Mouse (Mus musculus) heart, embryonic 13.5 days (tissue): Measurements from ENCODE around the gene Ptprm. TPM values are rescaled to one million over a fixed set of nuclear protein-coding genes. Genes with fewer than 3 reads are reported as not detected.

Experiments
- ATAC-seq: fragments of 200-750 bp; cut with Nextera tagmentation; 2 replicates; pipeline ENCODE4 v1.8.0; 2017; ENCODE audit warnings: moderate TSS enrichment; ENCODE audit not compliant: insufficient number of reproducible peaks, low FRiP score, low TSS enrichment; ENCODE audit errors: extremely low read depth
- H3K27ac ChIP-seq: fragments of 300-500 bp; sonication (generic); replicated peaks from 2 replicates; pipeline ENCODE4 v1.5.1; 2015; ENCODE audit warnings: moderate library complexity, mild to moderate bottlenecking, inconsistent platforms
- H3K27me3 ChIP-seq: fragments of 300-500 bp; sonication (generic); replicated peaks from 2 replicates; pipeline ENCODE4 v1.6.1; 2015; ENCODE audit warnings: mild to moderate bottlenecking, inconsistent platforms
- H3K36me3 ChIP-seq: fragments of 300-500 bp; sonication (generic); 2 replicates; pipeline ENCODE4 v1.6.1; 2015; ENCODE audit warnings: mild to moderate bottlenecking, inconsistent platforms
- H3K4me1 ChIP-seq: fragments of 300-500 bp; sonication (generic); 2 replicates; pipeline ENCODE4 v1.6.1; 2015; ENCODE audit warnings: inconsistent platforms
- H3K4me2 ChIP-seq: fragments of 300-500 bp; sonication (generic); 2 replicates; pipeline ENCODE4 v1.6.1; 2015; ENCODE audit warnings: inconsistent platforms, mild to moderate bottlenecking, moderate library complexity
- H3K4me3 ChIP-seq: fragments of 300-500 bp; sonication (generic); 2 replicates; pipeline ENCODE4 v1.5.1; 2015; ENCODE audit warnings: moderate library complexity, mild to moderate bottlenecking, inconsistent platforms
- H3K9ac ChIP-seq: fragments of 300-500 bp; sonication (generic); 2 replicates; pipeline ENCODE4 v1.6.1; 2015; ENCODE audit warnings: inconsistent platforms, mild to moderate bottlenecking, moderate library complexity
- H3K9me3 ChIP-seq: fragments of 300-500 bp; sonication (generic); 2 replicates; pipeline ENCODE4 v1.6.1; 2016; ENCODE audit warnings: inconsistent platforms
- WGBS: fragments of 180-500 bp; shearing (Covaris S2); methylation state at CpG from one replicate; pipeline ENCODE4 v1.1.7; 2015; ENCODE audit warnings: mixed read lengths; 5-methylcytosine and 5-hydroxymethylcytosine counted together
- polyA plus RNA-seq: library from polyadenylated mRNA; unstranded; fragments of >200 nt; fragmentation: Nextera tagmentation; extraction: Ambion mirVana; gene quantifications from 2 replicates; pipeline ENCODE4 v1.2.1, GENCODE M21; 2015

Gene Ptprm
- polyA plus RNA-seq, 1 experiment from 2014 or later = 12.7 TPM

- Histone ChIP-seq H3K27ac (no peak overlapping the region), H3K9ac (no peak overlapping the region), H3K27me3 (no peaks in the 10 kb centered on the region), H3K9me3 (no peaks in the 10 kb centered on the region), H3K36me3 (no peaks in the 10 kb centered on the region), H3K4me1 (peaks cover 17% of the 10 kb centered on the region), H3K4me3 (no peak overlapping the region), H3K4me2 (no peak overlapping the region)
- WGBS = 63% methylated on average over 8 of the region's 8 CpGs
- no peak for ATAC-seq
Measured at GRCm38 (mm10) chr17:67209676-67210344, 144.4 kb downstream of the Ptprm start.

DNA sequence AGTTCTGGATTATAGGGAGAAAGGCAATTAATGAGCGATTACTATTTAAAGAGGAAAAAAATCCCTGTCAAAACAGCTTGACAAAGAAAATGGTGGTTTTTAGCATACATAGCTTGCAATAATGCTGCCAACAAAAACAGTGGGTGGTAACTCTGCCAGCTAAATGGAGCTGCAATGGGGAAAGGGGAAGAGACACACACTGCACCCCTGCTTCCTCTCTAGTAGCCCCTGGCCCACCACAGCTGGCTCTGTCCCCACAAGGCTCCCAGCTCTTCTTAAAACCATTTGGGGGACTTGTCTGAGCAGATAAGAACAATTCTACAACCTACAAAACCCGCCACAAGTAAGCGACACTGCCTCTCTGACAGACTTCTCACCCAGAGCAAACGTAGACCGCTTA, 145.7 kb downstream of the Ptprm start:
- no peaks in the 10 kb centered on the region for H3K9me3 ChIP-seq
- 65% methylated on average over 5 of the region's 5 CpGs for WGBS
- H3K4me3 ChIP-seq = no peak overlapping the region
- no peak for ATAC-seq
- H3K9ac ChIP-seq = no peak overlapping the region
- H3K4me1 ChIP-seq = peaks cover 9% of the 10 kb centered on the region
- no peak overlapping the region for H3K4me2 ChIP-seq
- H3K36me3 ChIP-seq = no peaks in the 10 kb centered on the region
- H3K27me3 ChIP-seq = no peaks in the 10 kb centered on the region
- no peak overlapping the region for H3K27ac ChIP-seq

DNA sequence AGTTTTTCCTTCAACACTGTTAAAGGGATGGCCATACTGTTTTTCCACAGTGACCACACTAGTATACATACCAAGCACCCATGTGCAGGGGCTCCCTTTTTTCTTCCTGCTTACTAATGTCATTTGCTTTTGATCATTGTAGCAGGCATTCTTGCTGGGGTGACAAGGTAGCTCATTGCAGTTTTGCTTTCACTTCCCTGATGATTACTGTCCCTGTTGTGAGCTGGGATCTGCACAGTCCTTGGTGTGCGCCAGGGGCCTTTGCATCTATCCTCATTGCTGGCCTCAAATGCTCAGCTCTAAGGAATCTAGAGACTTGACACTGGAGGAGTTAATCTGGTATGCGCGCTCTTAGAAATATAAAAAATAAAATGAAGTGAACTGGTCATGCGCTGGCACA, 147.3 kb downstream of the Ptprm start:
- Histone ChIP-seq H3K9ac (no peak overlapping the region), H3K4me2 (no peak overlapping the region), H3K27ac (no peak overlapping the region), H3K9me3 (no peaks in the 10 kb centered on the region), H3K27me3 (no peaks in the 10 kb centered on the region), H3K36me3 (no peaks in the 10 kb centered on the region), H3K4me1 (peaks cover 8% of the 10 kb centered on the region), H3K4me3 (no peak overlapping the region)
- 92% methylated on average over 4 of the region's 4 CpGs for WGBS
- ATAC-seq = no peak

GRCm38 (mm10) chr17:67201151-67201550, 153.1 kb downstream of the Ptprm start:
- H3K27me3 ChIP-seq = no peaks in the 10 kb centered on the region
- H3K27ac ChIP-seq = no peak overlapping the region
- H3K36me3 ChIP-seq = no peaks in the 10 kb centered on the region
- no peak overlapping the region for H3K4me2 ChIP-seq
- peaks cover 7% of the 10 kb centered on the region; the same call in 1 of the 2 replicates for H3K4me1 ChIP-seq
- no peak overlapping the region for H3K9ac ChIP-seq
- no peak for ATAC-seq
- no peaks in the 10 kb centered on the region for H3K9me3 ChIP-seq
- no peak overlapping the region for H3K4me3 ChIP-seq
- WGBS = 54% methylated on average over 7 of the region's 7 CpGs

GRCm38 (mm10) chr17:67193728-67194127, 160.5 kb downstream of the Ptprm start:
- Histone ChIP-seq H3K4me2 (no peak overlapping the region), H3K9me3 (no peaks in the 10 kb centered on the region), H3K9ac (no peak overlapping the region), H3K27me3 (0 out of 2 replicates have a peak, but pooled peaks cover 3% of the 10 kb centered on the region), H3K36me3 (no peaks in the 10 kb centered on the region; the same call in 1 of the 2 replicates), H3K4me1 (peaks cover 21% of the 10 kb centered on the region), H3K27ac (no peak overlapping the region), H3K4me3 (no peak overlapping the region)
- WGBS = 41% methylated on average over 5 of the region's 5 CpGs
- ATAC-seq = no peak

DNA sequence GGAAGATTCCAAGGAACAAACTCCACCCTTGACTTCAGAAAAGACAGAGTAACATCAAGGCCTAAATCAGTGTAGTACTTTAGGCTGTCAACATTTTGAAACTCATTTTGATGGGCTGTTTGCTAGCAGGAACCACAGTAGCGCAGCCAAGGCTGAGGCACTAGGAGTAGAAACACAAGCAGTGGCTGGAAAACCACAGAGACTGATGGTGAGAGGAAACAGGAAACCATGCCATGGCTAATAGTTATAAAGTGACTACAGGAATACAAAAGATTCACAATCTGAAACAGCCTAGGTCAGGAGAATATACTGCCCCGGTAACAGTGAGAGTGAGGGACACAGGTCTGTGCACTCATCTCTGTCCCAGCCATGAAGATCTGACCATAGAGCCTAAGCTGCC, 165.7 kb downstream of the Ptprm start:
- Histone ChIP-seq H3K27me3 (no peaks in the 10 kb centered on the region), H3K36me3 (no peaks in the 10 kb centered on the region; the same call in 1 of the 2 replicates), H3K4me2 (no peak overlapping the region), H3K4me1 (peaks cover 8% of the 10 kb centered on the region), H3K9me3 (no peaks in the 10 kb centered on the region), H3K9ac (no peak overlapping the region), H3K27ac (no peak overlapping the region), H3K4me3 (no peak overlapping the region)
- ATAC-seq = no peak
- 63% methylated on average over 2 of the region's 2 CpGs for WGBS

DNA sequence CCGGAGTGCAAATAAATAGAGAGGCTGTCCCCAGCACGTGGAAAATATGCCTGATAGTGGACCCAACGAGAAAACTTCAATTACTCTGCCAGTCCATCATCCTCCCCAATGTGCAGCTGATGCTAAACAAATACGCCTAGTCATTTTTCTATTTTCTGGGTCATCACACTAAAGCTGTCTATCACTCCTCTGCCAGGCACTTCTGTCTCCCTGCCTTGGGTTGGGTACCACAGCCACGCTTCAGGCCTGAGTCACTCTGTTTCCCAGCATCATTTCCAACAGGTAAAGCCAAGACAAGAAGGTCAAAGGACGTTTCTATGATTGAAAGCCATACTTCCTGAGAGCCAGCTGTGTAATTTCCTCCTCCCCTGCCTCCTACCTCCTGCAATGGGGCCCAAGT, 167.4 kb downstream of the Ptprm start:
- Histone ChIP-seq H3K4me3 (no peak overlapping the region), H3K9ac (no peak overlapping the region), H3K4me1 (peaks cover 8% of the 10 kb centered on the region), H3K27me3 (no peaks in the 10 kb centered on the region), H3K9me3 (no peaks in the 10 kb centered on the region), H3K4me2 (no peak overlapping the region), H3K27ac (no peak overlapping the region), H3K36me3 (no peaks in the 10 kb centered on the region; the same call in 1 of the 2 replicates)
- ATAC-seq = no peak
- 70% methylated on average over 6 of the region's 6 CpGs for WGBS

DNA sequence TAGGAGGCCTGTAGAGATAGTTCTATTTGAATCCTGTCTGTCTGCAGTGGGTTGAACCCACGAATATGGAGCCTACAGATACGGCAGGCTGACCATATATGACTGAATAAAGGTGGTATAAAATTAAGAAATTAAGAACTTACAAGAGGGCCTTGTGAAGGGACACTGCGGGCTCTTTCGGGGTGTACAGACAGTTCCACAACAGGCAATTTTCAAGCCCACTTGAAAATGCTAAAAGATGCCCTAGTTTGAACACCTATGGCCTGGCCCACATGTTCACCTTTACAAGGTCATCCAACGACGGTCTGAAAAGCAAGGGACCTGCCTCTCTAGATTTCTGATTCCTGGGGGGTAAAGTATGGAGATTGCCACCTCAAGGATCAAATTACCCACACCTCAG, 168.3 kb downstream of the Ptprm start:
- no peaks in the 10 kb centered on the region for H3K9me3 ChIP-seq
- no peak overlapping the region for H3K4me3 ChIP-seq
- no peak overlapping the region for H3K4me2 ChIP-seq
- ATAC-seq = no peak
- WGBS = 81% methylated on average over 6 of the region's 6 CpGs
- H3K27ac ChIP-seq = no peak overlapping the region
- H3K36me3 ChIP-seq = no peaks in the 10 kb centered on the region; the same call in 1 of the 2 replicates
- peaks cover 8% of the 10 kb centered on the region for H3K4me1 ChIP-seq
- no peak overlapping the region for H3K9ac ChIP-seq
- no peaks in the 10 kb centered on the region for H3K27me3 ChIP-seq

DNA sequence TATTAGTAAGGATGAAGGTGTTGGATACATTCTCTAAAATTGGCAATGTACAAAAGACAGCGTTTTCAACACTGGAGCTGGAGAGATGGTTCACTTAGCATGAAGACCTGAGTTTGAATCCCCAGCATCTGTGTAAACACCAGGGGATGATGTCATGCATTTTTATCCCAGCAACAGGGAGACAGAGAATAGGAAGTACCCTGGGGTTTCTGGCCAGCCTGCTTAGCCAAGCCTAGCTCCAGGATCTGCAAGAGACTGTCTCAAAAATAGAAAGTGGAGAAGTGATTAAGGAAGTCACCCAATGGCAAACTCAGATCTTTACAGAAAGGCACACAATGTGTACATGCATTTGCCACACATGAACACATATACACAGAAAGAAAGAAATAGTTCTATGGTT, 174.8 kb downstream of the Ptprm start:
- 78% methylated on average over 1 of the region's 1 CpGs for WGBS
- ATAC-seq = no peak
- H3K4me1 ChIP-seq = peaks cover 3% of the 10 kb centered on the region; the same call in 1 of the 2 replicates
- H3K4me2 ChIP-seq = no peak overlapping the region
- H3K27me3 ChIP-seq = no peaks in the 10 kb centered on the region
- H3K27ac ChIP-seq = no peak overlapping the region
- H3K4me3 ChIP-seq = no peak overlapping the region
- no peak overlapping the region for H3K9ac ChIP-seq
- H3K36me3 ChIP-seq = no peaks in the 10 kb centered on the region
- no peaks in the 10 kb centered on the region for H3K9me3 ChIP-seq

GRCm38 (mm10) chr17:67178686-67179265, 175.5 kb downstream of the Ptprm start:
- Histone ChIP-seq H3K27ac (no peak overlapping the region), H3K36me3 (no peaks in the 10 kb centered on the region)
- WGBS = 74% methylated on average over 5 of the region's 5 CpGs

GRCm38 (mm10) chr17:67175836-67176235, 178.4 kb downstream of the Ptprm start:
- Histone ChIP-seq H3K4me1 (peaks cover 10% of the 10 kb centered on the region), H3K27me3 (no peaks in the 10 kb centered on the region), H3K4me2 (no peak overlapping the region), H3K9ac (no peak overlapping the region), H3K9me3 (no peaks in the 10 kb centered on the region), H3K27ac (no peak overlapping the region), H3K36me3 (no peaks in the 10 kb centered on the region), H3K4me3 (no peak overlapping the region)
- WGBS = 30% methylated on average over 2 of the region's 2 CpGs
- ATAC-seq = no peak

More at GRCm38 (mm10) chr17:67178686-67179265, 175.5 kb downstream of the Ptprm start:
- H3K27me3 ChIP-seq = no peaks in the 10 kb centered on the region
- peaks cover 3% of the 10 kb centered on the region; the same call in 1 of the 2 replicates for H3K4me1 ChIP-seq
- H3K4me3 ChIP-seq = no peak overlapping the region
- H3K4me2 ChIP-seq = no peak overlapping the region
- H3K9ac ChIP-seq = no peak overlapping the region
- ATAC-seq = no peak
- H3K9me3 ChIP-seq = no peaks in the 10 kb centered on the region

DNA sequence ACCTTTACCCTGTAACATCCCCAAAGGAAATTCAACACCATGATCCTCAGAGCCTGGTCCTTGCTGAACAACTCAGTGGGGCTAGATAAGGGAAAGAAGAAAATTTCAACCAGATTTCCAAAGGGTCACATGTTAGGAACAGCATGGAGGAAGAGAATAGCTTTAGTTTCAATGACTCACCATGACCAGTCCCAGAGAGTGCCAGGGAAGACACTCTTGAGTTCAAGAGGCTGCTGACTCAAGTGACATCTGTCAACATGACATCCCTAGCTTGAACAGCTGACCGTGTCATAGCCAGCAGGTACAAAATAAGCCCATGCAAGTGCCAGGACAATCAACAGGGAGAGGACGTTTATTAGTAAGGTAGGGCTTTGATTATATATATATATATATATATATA, 182.9 kb downstream of the Ptprm start:
- no peak overlapping the region for H3K4me3 ChIP-seq
- H3K4me2 ChIP-seq = no peak overlapping the region
- WGBS = 53% methylated on average over 2 of the region's 2 CpGs
- H3K36me3 ChIP-seq = no peaks in the 10 kb centered on the region
- no peak for ATAC-seq
- H3K9ac ChIP-seq = no peak overlapping the region
- peaks cover 16% of the 10 kb centered on the region for H3K4me1 ChIP-seq
- no peaks in the 10 kb centered on the region for H3K27me3 ChIP-seq
- no peaks in the 10 kb centered on the region for H3K9me3 ChIP-seq
- H3K27ac ChIP-seq = no peak overlapping the region
